Mouse (Mus musculus) 3134 (cell line): ENCODE measurements around the gene Dnm3.
A peak's percentile ranks its signal among the peaks of the same experiment; 100 is the strongest.

Experiments
- DNase-seq: peaks from one replicate; pipeline ENCODE4 v3.0.0-alpha.2; 2011; ENCODE audit warnings: low spot score; ENCODE audit not compliant: insufficient read length; ENCODE audit errors: extremely low read depth

The Dnm3 gene

GRCm38 (mm10) chr1:162083354-162083753 is 394.5 kb downstream of the Dnm3 start:
- no peak for DNase-seq

GRCm38 (mm10) chr1:162082711-162083110 is 395.1 kb downstream of the Dnm3 start:
- no peak for DNase-seq

- DNase-seq: no peak
Measured at GRCm38 (mm10) chr1:162081693-162082372, 396.0 kb downstream of the Dnm3 start.

DNA sequence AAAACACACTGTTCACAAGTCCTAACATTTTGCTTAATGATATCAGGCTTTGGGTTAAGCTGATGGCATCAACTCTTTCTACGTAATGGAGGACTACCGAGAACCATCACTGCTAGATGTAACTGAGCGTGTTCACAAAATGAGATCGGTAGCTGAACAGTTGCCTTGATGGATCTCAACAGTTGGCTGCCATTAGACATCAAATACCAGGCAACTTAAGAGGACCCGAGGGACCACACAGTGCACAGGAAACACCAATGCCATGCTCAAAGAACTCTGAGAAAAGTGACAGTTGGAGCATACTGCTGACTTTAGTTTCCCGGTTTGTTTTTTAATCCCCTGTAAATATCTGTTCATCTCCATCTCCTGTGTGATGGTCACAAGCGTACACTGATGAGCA is 397.8 kb downstream of the Dnm3 start:
- no peak for DNase-seq

DNA sequence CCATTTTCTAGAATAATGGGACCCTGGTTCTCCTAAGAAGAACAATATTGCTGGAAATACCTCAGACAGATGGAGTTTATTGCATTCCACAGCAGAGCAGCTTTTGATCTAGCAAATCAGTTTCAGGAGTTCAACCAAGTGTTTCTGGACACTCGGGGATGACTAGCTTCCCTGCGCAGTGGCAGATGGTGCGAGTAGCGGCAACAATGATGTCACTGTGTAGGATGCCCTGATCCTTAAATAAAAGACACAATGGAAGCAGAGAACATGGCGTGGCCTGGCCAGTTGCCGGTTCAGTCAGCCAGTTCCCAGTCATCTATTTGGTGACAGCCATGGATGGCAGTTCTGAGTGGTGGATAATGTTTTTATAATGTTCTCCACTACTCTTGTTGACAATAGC is 400.4 kb downstream of the Dnm3 start:
- no peak for DNase-seq

- DNase-seq: peak; percentile 48
Measured at GRCm38 (mm10) chr1:162076581-162077001, 401.2 kb downstream of the Dnm3 start.

- no peak for DNase-seq
Measured at GRCm38 (mm10) chr1:162075831-162076230, 402.0 kb downstream of the Dnm3 start.

GRCm38 (mm10) chr1:162075416-162075815 is 402.4 kb downstream of the Dnm3 start:
- no peak for DNase-seq

GRCm38 (mm10) chr1:162074626-162075410 is 403.0 kb downstream of the Dnm3 start:
- DNase-seq: no peak

- DNase-seq: no peak
Measured at GRCm38 (mm10) chr1:162072917-162073578, 404.8 kb downstream of the Dnm3 start.

GRCm38 (mm10) chr1:162053608-162054007 is 424.2 kb downstream of the Dnm3 start:
- no peak for DNase-seq

- no peak for DNase-seq
Measured at GRCm38 (mm10) chr1:162053186-162053585, 424.6 kb downstream of the Dnm3 start.

- DNase-seq: no peak
Measured at GRCm38 (mm10) chr1:162052755-162053154, 425.1 kb downstream of the Dnm3 start.

DNA sequence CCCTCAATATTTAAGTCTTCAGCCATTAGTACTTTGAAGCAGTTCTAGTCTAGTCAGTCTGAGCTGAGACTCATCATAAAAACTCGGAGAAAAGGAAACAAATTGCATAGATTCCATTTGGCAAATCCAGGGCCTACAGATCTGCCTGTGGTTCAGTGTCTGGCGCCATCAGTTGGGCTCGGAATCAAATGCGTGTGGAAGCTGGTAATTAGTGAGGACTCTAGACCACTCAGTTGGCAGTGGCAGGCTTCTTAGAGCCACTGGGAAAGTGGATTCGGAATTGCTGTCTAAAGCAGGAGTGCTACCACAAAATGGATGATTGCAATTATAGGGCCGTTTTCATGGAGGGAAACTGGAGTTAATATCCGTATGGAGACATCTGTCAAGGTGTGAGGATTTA is 425.7 kb downstream of the Dnm3 start:
- no peak for DNase-seq

GRCm38 (mm10) chr1:162051710-162052109 is 426.1 kb downstream of the Dnm3 start:
- no peak for DNase-seq

DNA sequence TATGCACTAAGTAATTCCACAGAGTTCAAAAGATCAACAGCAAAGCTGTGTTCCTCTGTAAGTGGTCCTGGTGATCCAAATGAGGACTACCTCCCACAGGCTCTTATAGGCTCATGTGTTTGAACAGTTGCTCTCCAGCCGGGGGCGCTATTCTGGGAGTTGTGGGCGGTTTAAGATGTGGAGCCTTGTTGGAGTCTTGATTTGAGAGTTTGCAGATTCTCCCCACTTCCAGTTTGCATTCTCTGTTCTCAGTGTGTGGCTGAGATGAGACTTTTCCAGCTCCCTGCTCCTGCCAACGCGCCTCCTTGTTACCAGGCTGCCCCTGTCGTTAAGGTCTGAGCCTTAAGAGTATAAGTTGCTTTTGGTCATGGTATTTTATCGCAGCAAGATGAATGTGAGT is 430.2 kb downstream of the Dnm3 start:
- no peak for DNase-seq

DNA sequence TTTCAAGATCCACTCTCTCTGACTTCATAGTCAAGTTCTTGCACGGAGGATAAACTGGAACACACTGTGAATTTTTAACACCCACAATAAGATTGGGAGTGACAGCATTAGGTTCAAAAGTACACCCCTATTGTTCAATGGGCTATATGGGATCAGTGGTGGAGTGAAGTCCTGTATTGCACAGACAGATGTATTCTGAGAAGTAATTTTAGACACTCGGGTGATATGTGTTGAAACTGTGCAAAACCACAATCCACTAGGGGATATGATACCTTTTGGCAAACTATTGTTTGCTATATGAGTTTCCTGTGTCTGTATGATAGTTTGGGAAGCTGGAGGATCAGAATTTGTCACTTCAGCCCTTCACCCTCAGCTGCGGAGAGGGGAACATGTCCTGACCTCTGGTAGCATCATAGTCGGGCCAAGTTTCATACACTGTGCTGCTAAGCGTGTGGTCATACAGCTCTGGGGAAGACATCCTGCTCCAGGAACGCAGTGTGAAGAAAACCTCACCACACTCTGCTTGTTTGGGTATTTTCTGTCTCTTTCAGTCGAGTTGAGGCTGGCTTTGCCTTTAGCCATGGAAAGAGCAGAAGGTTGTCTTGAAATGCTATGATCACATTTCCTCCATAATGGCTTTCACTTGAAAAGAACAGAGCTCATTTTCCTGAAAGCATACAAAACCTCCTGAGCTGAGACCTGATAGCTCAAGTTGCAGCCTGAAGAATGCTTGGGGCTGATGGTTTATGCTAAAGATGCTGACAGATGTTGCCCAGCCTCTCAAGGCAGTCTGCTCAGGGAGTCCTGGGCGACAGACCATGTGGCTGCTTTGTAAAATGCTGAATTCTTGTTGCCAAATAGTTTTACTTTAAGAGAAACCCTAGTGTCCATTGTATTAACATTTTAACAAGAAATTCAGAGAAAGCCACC is 433.8 kb downstream of the Dnm3 start:
- no peak for DNase-seq

GRCm38 (mm10) chr1:162043216-162043615 is 434.6 kb downstream of the Dnm3 start:
- no peak for DNase-seq

DNA sequence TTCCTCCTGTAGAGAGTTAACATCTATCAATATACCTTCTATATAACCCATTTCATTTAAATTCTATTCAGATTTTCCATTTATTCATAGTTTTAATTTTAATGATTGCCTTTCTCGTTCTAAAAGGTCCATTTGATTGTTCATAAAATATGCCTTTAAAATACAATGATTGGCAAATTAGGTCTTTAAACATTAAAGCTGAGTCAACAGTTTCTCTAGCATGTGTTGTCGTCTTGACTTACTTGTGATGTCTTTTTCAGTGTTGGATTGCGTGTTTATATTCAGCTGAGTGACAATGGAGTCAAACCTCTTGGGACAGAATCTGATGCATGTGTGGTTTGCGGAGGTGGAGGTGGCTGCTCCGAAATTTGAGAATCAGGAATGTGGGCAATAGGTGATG is 435.4 kb downstream of the Dnm3 start:
- DNase-seq: no peak

DNA sequence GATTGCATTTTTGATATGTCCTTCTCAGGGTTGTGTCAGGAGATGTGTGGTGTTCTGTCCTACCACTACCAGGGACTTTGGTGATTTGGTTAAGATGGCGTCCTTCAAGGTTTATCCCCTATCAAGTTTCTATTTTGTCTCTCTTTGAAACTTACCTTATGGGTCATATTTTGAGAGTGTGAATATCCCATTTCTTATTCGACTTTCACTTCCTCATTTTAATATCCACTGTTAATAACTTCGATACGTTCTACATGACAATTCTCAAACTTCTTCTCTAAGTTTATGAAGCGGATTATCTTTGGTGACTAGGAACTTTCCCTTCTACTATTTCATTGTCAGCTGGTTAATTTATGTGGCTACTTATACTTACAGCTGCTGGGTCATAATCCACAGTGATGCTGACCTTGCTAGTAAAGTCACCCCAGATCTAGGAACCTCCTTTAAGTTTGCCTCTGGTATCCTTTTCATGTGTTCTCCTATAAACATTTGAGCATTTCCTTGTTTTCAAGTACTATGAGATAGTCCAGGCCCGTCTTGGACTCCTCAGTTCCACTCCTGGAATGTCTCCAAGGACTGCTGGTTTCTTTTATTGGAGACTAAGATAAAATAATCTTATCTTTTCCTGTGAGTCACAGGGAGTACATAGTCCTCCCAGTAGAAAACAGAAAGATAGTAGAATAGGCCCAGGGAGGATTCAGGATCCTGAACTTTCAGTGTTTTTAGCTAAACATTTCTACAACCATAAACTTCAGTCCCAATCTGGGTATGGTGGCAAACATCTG is 437.2 kb downstream of the Dnm3 start:
- no peak for DNase-seq
